Mouse (Mus musculus): ENCODE data around the gene Olfr730.

Gene Olfr730

DNA sequence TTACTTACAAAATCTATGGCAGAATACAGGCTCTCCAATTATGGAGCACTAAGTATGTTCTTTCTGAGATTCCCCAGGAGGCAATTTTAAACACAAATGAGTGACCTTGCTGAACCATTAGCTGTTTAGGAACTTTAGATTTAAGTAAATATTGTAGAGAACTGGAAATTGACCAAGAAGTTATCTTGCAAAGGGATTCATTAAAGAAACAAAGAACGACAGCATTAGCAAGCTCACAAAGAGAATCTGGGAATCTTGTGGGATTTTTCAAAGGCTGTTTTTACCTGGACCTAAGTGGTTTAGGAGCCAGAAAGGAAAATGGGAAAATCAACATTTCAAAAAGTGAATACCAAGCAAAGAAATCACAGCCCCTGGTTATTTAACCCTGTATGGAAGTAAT lies at the start of gene Olfr730:
Olfr730 (minus strand) TSS at position 101 of the 400 bp plus-strand sequence.
- no peak for DNase-seq (ENCODE audit: low spot score in 2 of 2)

DNA sequence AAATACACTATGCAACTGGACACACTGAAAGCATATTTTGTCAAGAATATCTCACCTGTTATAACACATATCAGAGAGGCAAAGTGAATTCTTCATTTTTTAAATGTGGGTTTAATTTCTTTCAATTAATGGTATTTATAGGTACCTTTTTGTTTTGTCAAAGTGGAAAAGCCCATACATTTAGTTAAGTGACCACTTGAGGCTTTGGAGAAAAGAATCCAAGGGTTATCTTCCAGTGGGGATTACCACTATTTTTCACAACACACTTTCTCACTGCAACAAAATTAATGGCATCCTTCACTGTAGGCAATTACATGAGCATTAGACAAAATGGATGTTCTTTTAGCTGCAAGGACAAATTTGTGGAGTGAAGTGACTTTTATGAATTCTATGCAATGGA lies 35.2 kb downstream of the Olfr730 start, which contains the start of gene Olfr729:
Olfr729 (minus strand) TSS at position 101 of the 400 bp plus-strand sequence.
- DNase-seq (ENCODE audit: low spot score in 2 of 2) = no peak

DNA sequence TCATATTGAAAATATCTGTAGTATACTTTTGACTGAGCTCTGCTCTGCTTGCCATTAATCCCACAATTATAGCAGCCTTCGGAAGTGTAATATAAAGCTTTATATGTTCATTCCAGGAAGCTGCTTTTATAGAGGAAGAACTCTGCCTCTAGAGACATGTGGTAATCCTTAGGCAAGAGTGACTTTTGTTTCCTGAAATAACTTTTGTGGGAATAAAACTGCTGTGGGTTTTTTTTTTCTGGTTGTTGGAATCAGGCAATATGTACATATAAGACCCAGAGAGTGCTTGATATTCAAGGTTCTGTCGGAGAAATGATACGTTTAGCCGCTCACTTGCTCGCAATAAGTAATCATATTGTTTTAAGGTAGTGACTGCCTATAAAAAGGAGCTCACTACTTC lies 45.4 kb downstream of the Olfr730 start, which contains the start of gene Olfr728:
Olfr728 (minus strand) TSS at position 101 of the 400 bp plus-strand sequence.
- DNase-seq (ENCODE audit: low spot score in 2 of 2) = no peak
